Mouse (Mus musculus) lung, postnatal 0 days (tissue): ENCODE results near the gene Wdr27.

Source experiments
- CTCF ChIP-seq: IDR thresholded peaks from 2 replicates; pipeline ENCODE4 v1.5.1; 2016; ENCODE audit warnings: antibody characterized with exemption, mild to moderate bottlenecking
- EP300 ChIP-seq: IDR thresholded peaks from 2 replicates; pipeline ENCODE4 v1.6.1; 2016; ENCODE audit warnings: antibody characterized with exemption, mild to moderate bottlenecking, control low read depth

- TF ChIP-seq CTCF = no peak
- TF ChIP-seq EP300 = no peak
Observed at GRCm38 (mm10) chr17:14846880-14847279, 96.1 kb downstream of the Wdr27 start.
